Comparison of ENCODE assay signal across 28 mouse cellular contexts in the genomic region with DNA sequence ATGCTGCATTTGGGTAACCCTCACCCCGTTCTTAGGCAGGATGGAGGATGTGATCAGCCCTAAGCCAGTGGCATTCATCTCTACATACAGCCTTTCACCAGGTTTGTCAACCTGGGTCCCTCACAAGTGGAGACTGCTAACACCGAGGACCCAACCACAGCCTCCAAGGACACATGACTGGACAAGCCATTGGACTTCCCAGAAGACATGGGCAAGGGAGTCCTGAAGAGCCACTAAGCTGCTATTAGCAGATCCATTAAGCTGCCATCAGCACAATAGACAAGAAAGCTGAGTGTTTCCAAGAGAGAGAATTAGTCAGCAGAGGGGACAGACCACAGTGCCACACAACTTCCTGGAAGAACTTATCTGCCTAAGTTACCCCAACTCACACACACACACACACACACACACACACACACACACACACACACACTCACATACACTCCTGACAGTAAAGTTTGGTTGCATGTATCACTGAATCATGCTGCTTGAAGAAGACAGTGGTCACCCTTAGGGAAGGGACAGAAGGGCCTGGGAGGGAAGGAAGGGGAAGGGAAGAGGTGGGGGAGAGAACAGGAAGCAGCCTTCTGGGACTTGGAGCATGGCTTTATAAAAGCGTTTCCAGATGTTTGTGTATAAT. TPM values are rescaled to one million over a fixed set of nuclear protein-coding genes. Genes with fewer than 3 reads are reported as not detected.
DNase-seq lines count a peak whose midpoint lies in the region; ATAC-seq and TF ChIP-seq lines count a peak whose summit lies in the region.
"Had no signal": no experiment of that assay in that cellular context is flagged by ENCODE, and none has a peak within 500 bp of the region (broad histone marks: within the 10 kb centered on the region; RNA-seq: fewer than 3 reads in every experiment).

No protein-coding gene starts in this region.

- DNase-seq in heart, adult 11 months: peak; percentile 91
- no peak for DNase-seq in heart, postnatal 4 days
- DNase-seq in 416B (ENCODE audit: low read depth): peak; percentile 90
- DNase-seq in adrenal gland, postnatal 14 days: no peak
- no peak for DNase-seq in adrenal gland, postnatal 10 days
- DNase-seq in spleen, adult 12 weeks (ENCODE audit: low spot score): no peak
- DNase-seq: adrenal gland, adult 8-10 months; cerebellum, adult 11-12 months; cerebellum, postnatal 14 days; gastrocnemius, postnatal 36 days; kidney, adult 18-20 months; kidney, postnatal 4 days; liver had no signal

- ATAC-seq in hematopoietic stem cell, adult 5-6 weeks (replicated peaks in 1 of 2; ENCODE audit: insufficient read depth in 1 of 2, low FRiP score in 2 of 2, low TSS enrichment in 1 of 2, low read depth in 1 of 2, poor library complexity in 2 of 2, severe bottlenecking in 2 of 2): 0 out of 4 replicates have a peak, but pooled peaks have one; percentile 6 to 22
- ATAC-seq: forebrain, embryonic 14.5 days; inflammation-experienced regulatory T-cells, adult 6 months; lung, postnatal 0 days; midbrain, embryonic 13.5 days had no signal

- peak overlapping the region; percentile 2; the same call in 1 of the 2 replicates for H3K27ac ChIP-seq in bone marrow macrophage, adult 2 months (ENCODE audit: insufficient read depth, low read depth, low read length)
- H3K27ac ChIP-seq: embryonic facial prominence, embryonic 15.5 days; heart, embryonic 13.5 days; hindbrain, embryonic 13.5 days; left cerebral cortex, adult 2 months; limb, embryonic 10.5 days; liver, embryonic 15.5 days; midbrain, embryonic 13.5 days had no signal

- TF ChIP-seq POLR2A in bone marrow macrophage, adult 2 months (IDR thresholded peaks at IDR 0.05; ENCODE audit: borderline replicate concordance, low read depth, low read length): no peak

- H3K4me3 ChIP-seq in bone marrow macrophage, adult 2 months (ENCODE audit: insufficient read depth, low read length): no peak overlapping the region
- H3K4me3 ChIP-seq: embryonic facial prominence, embryonic 15.5 days; heart, embryonic 13.5 days; hindbrain, embryonic 13.5 days; left cerebral cortex, adult 2 months; limb, embryonic 10.5 days; liver, embryonic 15.5 days; midbrain, embryonic 13.5 days had no signal

- TF ChIP-seq CTCF in bone marrow macrophage, adult 2 months (IDR thresholded peaks at IDR 0.05; ENCODE audit: low read depth, low read length): no peak

- H3K4me1 ChIP-seq in bone marrow macrophage, adult 2 months (ENCODE audit: control insufficient read depth, insufficient read depth, low read length): peaks cover 5% of the 10 kb centered on the region
- H3K4me1 ChIP-seq: embryonic facial prominence, embryonic 15.5 days; heart, embryonic 13.5 days; hindbrain, embryonic 13.5 days; limb, embryonic 10.5 days; liver, embryonic 15.5 days; midbrain, embryonic 13.5 days had no signal

RNA-seq across cellular contexts. Expression of gene Ifi27l2b, which starts 34.2 kb away (rescaled TPM):
- not detected for total RNA-seq in heart, postnatal 4 days (2021)
- polyA plus RNA-seq in bone marrow macrophage, adult 2 months (2012; ENCODE audit: insufficient read depth, insufficient read length, missing spikeins): not detected in 2 replicates
- not detected in 2 replicates for total RNA-seq in hematopoietic stem cell, adult 5-6 weeks (2017)
- not detected in 2 replicates for total RNA-seq in adrenal gland, postnatal 14 days (2021)
- total RNA-seq in adrenal gland, postnatal 10 days (2021): not detected
- total RNA-seq: adrenal gland, adult 8-10 months; gastrocnemius, postnatal 36 days; heart, postnatal 14 days; left cerebral cortex, adult 2 months had no signal
- polyA plus RNA-seq: forebrain, embryonic 14.5 days; heart, embryonic 13.5 days; hindbrain, embryonic 13.5 days; inflammation-experienced regulatory T-cells, adult 6 months; kidney, embryonic 16.5 days; limb, embryonic 10.5 days; liver, embryonic 15.5 days; lung, postnatal 0 days; midbrain, embryonic 13.5 days; neural tube, embryonic 11.5 days had no signal

RNA-seq across cellular contexts. Expression of gene Ppp4r4, which starts 40.9 kb away (rescaled TPM):
- under 1 TPM; 0.29 to 0.33 TPM for total RNA-seq in heart, postnatal 4 days (2021)
- polyA plus RNA-seq in bone marrow macrophage, adult 2 months (2012; ENCODE audit: insufficient read depth, insufficient read length, missing spikeins): 0.49 TPM in 1 of 2 replicates, not detected in the other
- total RNA-seq in hematopoietic stem cell, adult 5-6 weeks (2017): 0.13 and 0.45 TPM in 2 replicates
- 2.9 and 3.2 TPM in 2 replicates for total RNA-seq in adrenal gland, postnatal 14 days (2021)
- total RNA-seq in adrenal gland, postnatal 10 days (2021): 1 to 10 TPM; 2.3 to 3.2 TPM

RNA-seq across cellular contexts. Expression of gene Ifi27l2a, which starts 47.7 kb away (rescaled TPM):
- 1 to 10 TPM; 6.6 to 8.9 TPM for total RNA-seq in heart, postnatal 4 days (2021)
- polyA plus RNA-seq in bone marrow macrophage, adult 2 months (2012; ENCODE audit: insufficient read depth, insufficient read length, missing spikeins): 1,008 and 1,016 TPM in 2 replicates
- 25.4 and 57.7 TPM in 2 replicates for total RNA-seq in hematopoietic stem cell, adult 5-6 weeks (2017)
- 15.4 and 19.7 TPM in 2 replicates for total RNA-seq in adrenal gland, postnatal 14 days (2021)
- total RNA-seq in adrenal gland, postnatal 10 days (2021): 10 to 100 TPM; 15.6 to 16.8 TPM

RNA-seq across cellular contexts. Expression of gene Ifi27, which starts 57.2 kb away (rescaled TPM):
- total RNA-seq in heart, postnatal 4 days (2021): 10 to 100 TPM; 42.7 to 45.6 TPM
- 93.3 and 100 TPM in 2 replicates for polyA plus RNA-seq in bone marrow macrophage, adult 2 months (2012; ENCODE audit: insufficient read depth, insufficient read length, missing spikeins)
- total RNA-seq in hematopoietic stem cell, adult 5-6 weeks (2017): 137 and 147 TPM in 2 replicates
- 1,163 and 1,199 TPM in 2 replicates for total RNA-seq in adrenal gland, postnatal 14 days (2021)
- 1,000 to 10,000 TPM; 1,092 to 1,163 TPM for total RNA-seq in adrenal gland, postnatal 10 days (2021)

Comparison
In these comparisons a context has a peak if more than half of its experiments do, and no peak if none do; other contexts are left out.
1. DNase-seq: peak in heart, adult 11 months (single experiment) and 416B (single experiment); none in heart, postnatal 4 days (single experiment), adrenal gland, postnatal 14 days (single experiment), adrenal gland, postnatal 10 days (single experiment) and spleen, adult 12 weeks (single experiment).